Mouse (Mus musculus): ENCODE data around the gene Sv2c.

DNA sequence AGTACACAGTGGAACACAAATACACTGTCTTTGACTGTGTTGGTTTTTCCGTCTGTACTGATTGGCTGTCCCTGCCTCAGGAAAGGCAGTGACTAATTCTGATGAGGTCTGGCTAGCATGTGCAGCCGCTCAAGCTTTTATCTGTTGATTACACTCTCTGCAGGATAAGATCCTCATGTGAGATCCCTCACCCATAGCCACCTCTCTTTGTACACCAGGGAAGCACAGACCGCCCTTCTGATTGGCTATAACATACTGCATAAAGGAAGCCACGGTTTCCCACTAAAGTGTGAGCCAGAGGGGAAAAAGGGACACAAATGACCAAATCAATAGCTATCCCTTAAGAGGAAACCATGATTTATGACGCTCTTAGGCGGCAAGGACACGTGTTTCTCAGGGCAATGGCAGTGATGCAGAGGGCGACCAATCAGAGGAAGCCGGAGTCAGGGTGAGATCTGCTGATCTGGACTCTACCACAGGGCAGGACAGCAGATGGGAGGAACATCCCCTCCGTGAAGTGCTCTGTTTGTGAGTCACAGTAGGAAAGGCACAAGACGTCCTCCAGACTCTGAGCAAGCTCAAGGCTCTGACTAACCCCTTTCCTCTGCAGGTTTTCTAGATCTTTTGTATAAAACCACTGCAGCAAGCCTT is 121.4 kb downstream of the Sv2c start:
- no peak for TF ChIP-seq POLR2A (IDR thresholded peaks at IDR 0.05; ENCODE audit: low read depth, low read length)
- TF ChIP-seq CTCF (conservative IDR thresholded peaks at IDR 0.05; ENCODE audit: insufficient read depth, insufficient read length, low read depth, low read length) = no peak

Measured in kidney, adult 2 months (tissue).